Mouse (Mus musculus) kidney, embryonic 15.5 days (tissue): ENCODE measurements at regions not wholly inside any gene's neighbourhood (a gene's known extent, or its start where the extent isn't known, plus 50 kb on each side); places are given as distances from the start of the nearest gene placed in this dataset.
A peak's percentile ranks its signal among the peaks of the same experiment; 100 is the strongest.

Experiments
- ATAC-seq: fragments of 200-750 bp; cut with Nextera tagmentation; replicated peaks from 2 replicates; pipeline ENCODE4 v1.8.0; 2017; ENCODE audit warnings: moderate TSS enrichment; ENCODE audit not compliant: low FRiP score
- H3K27ac ChIP-seq: fragments of 300-500 bp; sonication (generic); 2 replicates; pipeline ENCODE4 v1.5.1; 2015; ENCODE audit warnings: mild to moderate bottlenecking, inconsistent platforms
- H3K27me3 ChIP-seq: fragments of 300-500 bp; sonication (generic); 2 replicates; pipeline ENCODE4 v1.6.1; 2015; ENCODE audit warnings: inconsistent platforms
- H3K36me3 ChIP-seq: fragments of 300-500 bp; sonication (generic); 2 replicates; pipeline ENCODE4 v1.6.1; 2015; ENCODE audit warnings: inconsistent platforms
- H3K4me1 ChIP-seq: fragments of 300-500 bp; sonication (generic); 2 replicates; pipeline ENCODE4 v1.6.1; 2015; ENCODE audit warnings: inconsistent platforms
- H3K4me2 ChIP-seq: fragments of 300-500 bp; sonication (generic); 2 replicates; pipeline ENCODE4 v1.6.1; 2015; ENCODE audit warnings: moderate library complexity, mild to moderate bottlenecking, inconsistent platforms
- H3K4me3 ChIP-seq: fragments of 300-500 bp; sonication (generic); replicated peaks from 2 replicates; pipeline ENCODE4 v1.5.1; 2015; ENCODE audit warnings: mild to moderate bottlenecking, inconsistent platforms
- H3K9ac ChIP-seq: fragments of 300-500 bp; sonication (generic); 2 replicates; pipeline ENCODE4 v1.6.1; 2015; ENCODE audit warnings: mild to moderate bottlenecking, inconsistent platforms
- H3K9me3 ChIP-seq: fragments of 300-500 bp; sonication (generic); replicated peaks from 2 replicates; pipeline ENCODE4 v1.6.1; 2016; ENCODE audit warnings: inconsistent platforms
- WGBS: fragments of 180-500 bp; shearing (Covaris S2); methylation state at CpG from one replicate; pipeline ENCODE4 v1.1.7; 2015; ENCODE audit warnings: mixed read lengths; 5-methylcytosine and 5-hydroxymethylcytosine counted together

DNA sequence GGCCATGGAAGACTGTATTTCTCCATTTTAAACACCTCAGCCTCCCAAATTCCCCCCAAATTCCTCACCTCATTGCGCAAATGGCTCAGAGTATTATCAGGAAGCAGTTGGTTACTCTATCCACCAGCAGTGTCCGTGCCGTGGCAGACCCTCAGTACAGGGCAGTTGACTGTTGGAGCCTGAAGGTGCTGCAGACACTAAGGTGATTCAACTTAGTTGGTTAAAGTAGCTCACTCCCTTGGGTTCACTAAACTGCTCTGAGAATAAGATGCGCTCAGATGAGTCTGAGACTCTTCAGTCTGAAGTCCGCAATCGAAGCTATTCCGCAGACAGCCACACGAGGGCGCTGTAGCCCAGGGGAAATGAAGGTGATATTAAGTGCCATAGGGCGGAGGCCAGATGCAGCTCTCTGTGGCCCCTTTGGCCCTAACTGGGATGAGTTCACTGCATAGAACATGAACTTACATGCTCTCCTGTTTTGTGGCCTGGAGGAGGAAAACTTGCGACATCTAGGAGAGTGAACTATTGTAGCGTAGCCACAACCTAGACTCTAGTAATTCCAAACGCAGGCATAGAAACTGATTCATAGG, 62.9 kb downstream of the Amer3 start:
- no peak overlapping the region for H3K4me3 ChIP-seq
- no peak overlapping the region for H3K9ac ChIP-seq
- no peaks in the 10 kb centered on the region for H3K9me3 ChIP-seq
- no peak for ATAC-seq
- 33% methylated on average over 13 of the region's 13 CpGs for WGBS
- no peaks in the 10 kb centered on the region for H3K36me3 ChIP-seq
- H3K4me1 ChIP-seq, result no peaks in the 10 kb centered on the region
- no peak overlapping the region for H3K4me2 ChIP-seq
- no peaks in the 10 kb centered on the region for H3K27me3 ChIP-seq
- H3K27ac ChIP-seq, result no peak overlapping the region

DNA sequence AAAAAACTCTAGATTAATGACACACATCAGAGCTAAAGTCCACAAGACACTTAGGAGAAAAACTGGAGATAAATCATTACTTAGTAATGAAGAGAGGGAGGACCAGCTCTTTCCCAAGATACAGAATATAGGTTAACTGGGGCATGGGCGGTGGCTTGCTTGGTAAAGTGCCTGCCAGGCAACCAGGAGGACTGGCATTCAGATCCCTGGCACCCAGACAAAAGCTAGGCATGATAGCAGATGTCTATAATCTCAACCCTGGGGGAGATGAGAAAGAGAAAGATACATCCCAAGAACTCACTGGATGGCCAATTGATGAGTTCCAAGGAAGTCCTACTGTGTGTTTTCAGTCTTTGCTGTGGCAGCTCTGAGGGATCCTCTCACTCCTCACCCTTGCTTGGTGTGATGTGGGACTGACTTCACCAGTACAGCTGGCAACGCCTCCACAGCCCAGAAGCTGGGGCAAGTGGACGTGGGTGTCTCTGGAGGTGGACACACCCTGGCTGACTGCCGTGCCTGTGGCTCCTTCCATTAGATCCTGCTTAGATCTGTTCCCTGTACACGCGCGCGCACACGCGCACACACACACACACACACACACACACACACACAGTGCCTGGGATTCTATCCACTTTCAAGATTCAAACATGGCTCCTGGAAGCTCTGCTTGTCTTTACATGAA, 74.6 kb downstream of the Amer3 start:
- H3K9ac ChIP-seq, result no peak overlapping the region
- H3K9me3 ChIP-seq, result no peaks in the 10 kb centered on the region
- H3K27me3 ChIP-seq, result no peaks in the 10 kb centered on the region
- no peak overlapping the region for H3K4me3 ChIP-seq
- WGBS, result 88% methylated on average over 10 of the region's 10 CpGs
- H3K4me2 ChIP-seq, result no peak overlapping the region
- H3K4me1 ChIP-seq, result no peaks in the 10 kb centered on the region
- H3K36me3 ChIP-seq, result no peaks in the 10 kb centered on the region
- no peak for ATAC-seq
- H3K27ac ChIP-seq, result no peak overlapping the region

DNA sequence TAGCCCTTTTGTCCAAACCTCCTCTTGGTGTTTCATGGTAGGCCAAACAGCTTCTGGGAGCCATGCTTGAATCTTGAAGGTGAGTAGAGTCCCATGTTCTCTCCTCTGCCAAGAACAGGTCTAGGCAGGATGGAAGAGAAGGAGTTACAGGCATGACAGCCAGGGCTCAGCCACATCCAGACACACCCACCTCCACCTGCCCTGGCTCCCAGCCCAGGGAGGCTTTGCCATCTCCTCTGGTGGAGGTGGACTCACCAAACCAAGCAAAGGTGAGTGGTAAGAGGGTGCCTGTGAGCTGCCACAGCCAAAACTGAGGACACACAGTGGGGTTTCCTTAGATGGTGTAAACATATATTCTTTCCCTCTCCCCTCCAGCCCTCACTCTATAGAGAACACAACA, 78.0 kb downstream of the Amer3 start:
- Histone ChIP-seq H3K27ac (no peak overlapping the region), H3K9me3 (no peaks in the 10 kb centered on the region), H3K27me3 (no peaks in the 10 kb centered on the region), H3K36me3 (no peaks in the 10 kb centered on the region), H3K4me1 (no peaks in the 10 kb centered on the region), H3K9ac (no peak overlapping the region), H3K4me2 (no peak overlapping the region), H3K4me3 (no peak overlapping the region)
- no peak for ATAC-seq

DNA sequence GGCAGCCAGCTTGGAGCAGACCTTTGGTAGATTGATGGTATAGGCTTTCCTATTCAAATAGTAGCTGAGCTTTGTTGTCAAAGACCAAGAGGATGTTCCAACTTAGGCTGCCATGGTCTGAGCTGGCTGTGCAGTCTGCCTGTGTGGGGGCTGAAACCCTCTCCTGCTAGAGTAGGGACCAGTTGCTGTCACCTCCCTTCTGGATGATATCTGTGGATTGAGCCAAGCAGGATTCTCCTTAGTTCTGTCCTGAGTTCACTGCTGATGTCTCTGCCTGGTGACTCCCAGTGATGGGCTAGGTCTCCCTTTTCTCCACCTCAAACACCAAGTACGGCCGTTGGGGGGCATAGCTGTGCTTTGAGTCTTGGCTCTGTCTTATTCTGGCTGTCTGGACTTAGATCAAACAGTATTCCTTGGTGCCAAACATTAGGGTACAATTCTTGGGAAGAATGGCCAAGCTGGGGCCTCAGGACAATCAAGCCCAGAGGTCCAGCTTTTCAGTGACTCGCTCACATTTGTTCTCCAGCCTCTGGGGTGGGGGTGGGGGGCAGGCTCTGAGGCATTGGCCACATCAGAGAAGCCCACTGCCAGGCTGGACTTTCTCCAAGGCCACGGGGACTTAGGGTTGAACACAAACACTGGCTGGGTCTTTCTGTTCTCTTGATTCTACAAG, 84.6 kb downstream of the Amer3 start:
- no peak overlapping the region for H3K27ac ChIP-seq
- no peaks in the 10 kb centered on the region for H3K27me3 ChIP-seq
- no peaks in the 10 kb centered on the region for H3K4me1 ChIP-seq
- no peak overlapping the region for H3K9ac ChIP-seq
- H3K4me2 ChIP-seq, result no peak overlapping the region
- H3K36me3 ChIP-seq, result no peaks in the 10 kb centered on the region
- no peak for ATAC-seq
- no peaks in the 10 kb centered on the region for H3K9me3 ChIP-seq
- 68% methylated on average over 4 of the region's 4 CpGs for WGBS
- no peak overlapping the region for H3K4me3 ChIP-seq

DNA sequence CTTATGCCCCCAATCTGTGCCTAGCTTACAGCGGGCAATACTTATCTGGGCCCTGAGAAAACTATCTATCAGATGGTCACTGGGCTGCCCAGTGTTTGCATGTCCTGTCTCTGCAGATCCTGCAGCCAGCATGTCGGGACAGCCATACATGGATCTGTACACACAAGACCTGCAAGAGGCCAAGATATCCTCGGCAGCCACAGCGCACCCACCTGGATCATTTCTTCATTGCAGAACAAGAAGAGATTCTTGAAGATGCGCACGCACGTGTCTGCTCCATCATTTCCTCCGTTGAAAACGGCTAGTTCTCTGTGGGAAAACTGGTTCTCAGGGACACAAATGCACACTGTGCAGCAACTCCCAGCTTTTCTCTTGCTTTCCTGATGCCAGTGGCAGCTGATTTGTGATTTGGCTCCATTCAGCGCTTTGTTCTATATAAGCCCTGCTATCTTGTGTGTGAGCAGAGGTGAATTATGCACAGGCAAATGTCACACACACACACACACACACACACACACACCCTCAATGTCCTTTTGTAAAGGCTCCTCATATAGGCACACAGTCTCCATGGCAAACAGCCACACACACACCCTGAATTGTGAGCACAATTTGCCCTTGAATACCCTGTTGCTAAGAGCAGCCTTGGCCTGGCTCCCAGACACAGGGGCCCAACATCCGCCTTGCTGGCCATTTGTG, 85.5 kb downstream of the Amer3 start:
- Histone ChIP-seq H3K4me3 (no peak overlapping the region), H3K9ac (no peak overlapping the region), H3K4me1 (no peaks in the 10 kb centered on the region), H3K4me2 (no peak overlapping the region), H3K27me3 (no peaks in the 10 kb centered on the region), H3K27ac (no peak overlapping the region), H3K9me3 (no peaks in the 10 kb centered on the region), H3K36me3 (no peaks in the 10 kb centered on the region)
- ATAC-seq, result no peak
- WGBS, result 86% methylated on average over 11 of the region's 11 CpGs

DNA sequence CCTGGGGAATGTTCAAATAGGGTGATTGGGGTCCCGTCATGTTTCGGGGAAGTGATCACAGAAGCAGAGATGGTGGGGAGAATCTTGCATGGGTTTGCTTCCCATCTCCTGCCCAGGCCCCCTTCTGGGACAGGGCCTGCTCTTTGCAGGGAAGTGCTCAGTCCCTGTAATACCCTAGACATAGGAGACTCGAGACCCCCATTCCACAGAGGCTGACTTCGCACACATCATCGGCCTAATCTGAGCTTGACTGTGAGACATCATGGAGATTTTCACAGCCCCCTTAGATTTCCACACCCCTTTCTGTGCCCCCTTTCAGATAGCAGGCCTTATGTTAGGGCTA, 86.0 kb downstream of the Amer3 start:
- Histone ChIP-seq H3K9me3 (no peaks in the 10 kb centered on the region), H3K9ac (no peak overlapping the region), H3K4me3 (no peak overlapping the region), H3K27me3 (no peaks in the 10 kb centered on the region), H3K4me2 (no peak overlapping the region), H3K4me1 (no peaks in the 10 kb centered on the region), H3K36me3 (no peaks in the 10 kb centered on the region), H3K27ac (no peak overlapping the region)
- 89% methylated on average over 5 of the region's 5 CpGs for WGBS
- no peak for ATAC-seq

DNA sequence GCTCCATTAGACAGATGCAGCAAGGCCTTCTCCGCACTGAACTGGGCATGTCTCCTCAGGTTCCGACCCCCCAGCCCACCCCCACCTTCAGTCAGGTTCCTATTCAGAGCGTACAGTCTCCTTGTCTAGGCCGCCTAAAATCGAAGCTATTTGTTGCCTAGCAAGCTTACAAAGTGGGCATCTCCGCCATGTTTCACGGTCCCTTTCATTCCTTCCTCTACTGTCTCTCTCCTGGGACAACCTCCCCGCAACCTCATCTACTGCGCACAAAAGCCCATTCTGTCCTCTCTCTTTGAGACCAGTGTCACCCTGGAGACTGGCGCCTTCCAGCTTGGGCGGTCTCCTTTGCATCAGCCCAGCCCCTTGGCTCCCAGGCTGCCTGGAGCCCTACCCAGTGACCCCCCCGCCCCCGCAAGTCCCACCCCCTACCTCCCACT, 86.8 kb downstream of the Amer3 start:
- no peak for ATAC-seq
- Histone ChIP-seq H3K27ac (no peak overlapping the region), H3K27me3 (no peaks in the 10 kb centered on the region), H3K4me1 (no peaks in the 10 kb centered on the region), H3K4me2 (no peak overlapping the region), H3K9ac (no peak overlapping the region), H3K4me3 (no peak overlapping the region), H3K9me3 (no peaks in the 10 kb centered on the region), H3K36me3 (no peaks in the 10 kb centered on the region)
- WGBS, result 86% methylated on average over 13 of the region's 13 CpGs

DNA sequence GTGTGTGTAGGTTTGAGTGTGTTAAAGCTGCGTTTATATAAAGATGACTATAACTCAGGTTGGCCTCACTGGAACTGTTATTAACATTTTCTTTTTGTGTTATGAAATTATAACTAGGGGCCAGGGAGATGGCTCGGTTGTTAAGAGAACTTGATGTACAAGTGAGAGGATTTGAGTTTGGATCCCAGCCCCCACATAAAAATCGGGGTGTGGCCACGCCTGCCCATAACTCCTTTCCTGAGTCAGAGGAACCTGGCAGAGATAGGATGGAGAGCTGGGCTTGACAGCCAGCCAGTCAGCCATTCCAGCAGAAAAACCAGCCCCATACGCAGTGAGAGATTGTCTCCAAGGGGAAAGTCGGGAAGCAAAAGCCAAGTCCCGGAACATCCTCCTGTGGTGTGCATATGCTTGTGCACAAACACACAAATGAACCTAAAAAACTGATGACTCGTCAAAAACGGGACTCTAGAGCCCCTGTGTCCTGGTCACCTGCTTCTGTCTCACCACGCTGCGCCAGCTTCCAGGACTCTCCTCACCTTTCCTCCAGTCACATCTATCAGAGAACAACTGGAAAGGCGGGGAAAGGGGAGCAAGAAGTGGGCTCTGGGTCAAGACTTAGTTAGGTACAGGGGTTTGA, 97.8 kb downstream of the Amer3 start:
- Histone ChIP-seq H3K9me3 (no peaks in the 10 kb centered on the region), H3K9ac (no peak overlapping the region), H3K27ac (no peak overlapping the region), H3K36me3 (no peaks in the 10 kb centered on the region), H3K4me2 (peak overlapping the region; percentile 94), H3K4me3 (peak overlapping the region; percentile 45), H3K27me3 (peaks cover 55% of the 10 kb centered on the region), H3K4me1 (peaks cover 18% of the 10 kb centered on the region)
- no peak for ATAC-seq
- WGBS, result 50% methylated on average over 12 of the region's 12 CpGs

DNA sequence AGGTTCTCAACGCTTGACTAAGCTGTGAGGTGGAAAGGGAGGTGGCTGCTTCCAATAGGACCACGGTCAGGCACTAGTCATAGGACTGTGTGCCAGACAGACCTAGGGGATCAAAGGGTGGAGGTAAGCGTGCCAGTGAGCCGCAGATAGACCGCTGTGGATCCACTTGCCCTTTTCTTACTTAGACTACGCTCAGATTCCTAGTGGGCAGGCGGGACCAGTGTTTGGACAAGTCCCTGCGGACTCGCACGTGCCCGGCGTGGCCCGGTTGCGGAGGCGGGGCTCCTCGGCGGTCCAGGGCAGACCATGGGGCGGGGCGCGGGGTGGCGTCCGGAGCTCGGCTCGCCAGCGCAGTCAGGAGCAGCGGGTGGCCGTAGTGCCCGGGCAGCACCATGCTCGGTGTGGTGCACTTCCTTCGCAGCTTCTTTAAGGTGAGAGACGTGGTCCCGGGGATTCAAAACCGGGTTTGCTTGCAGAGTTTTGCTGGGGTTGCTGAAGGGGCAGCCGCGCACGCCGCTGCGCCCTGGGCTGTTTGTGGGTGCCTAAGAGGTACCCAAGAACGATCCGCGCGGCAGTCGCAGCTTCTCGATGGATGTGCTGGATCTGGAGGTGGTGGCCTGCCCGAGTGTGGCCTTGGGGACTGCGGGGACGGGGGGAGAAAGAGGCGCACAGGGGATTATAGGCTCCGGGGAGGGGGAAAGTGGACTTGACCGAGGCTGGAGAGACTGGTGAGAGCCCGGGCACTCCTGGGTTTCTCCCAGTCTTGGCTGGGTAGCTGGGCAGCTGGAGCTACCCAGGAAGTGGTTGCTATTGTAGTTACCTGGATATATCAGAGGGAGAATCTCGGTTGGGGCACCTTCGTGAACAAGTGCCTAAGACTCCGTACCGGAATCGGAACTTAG, 98.6 kb downstream of the Amer3 start:
- no peaks in the 10 kb centered on the region for H3K9me3 ChIP-seq
- peaks cover 18% of the 10 kb centered on the region for H3K4me1 ChIP-seq
- H3K27ac ChIP-seq, result no peak overlapping the region
- WGBS, result 1% methylated on average over 56 of the region's 56 CpGs
- ATAC-seq, result peak; percentile 88
- peak overlapping the region; percentile 45 for H3K4me3 ChIP-seq
- peak overlapping the region; percentile 94 for H3K4me2 ChIP-seq
- H3K36me3 ChIP-seq, result no peaks in the 10 kb centered on the region
- peaks cover 55% of the 10 kb centered on the region for H3K27me3 ChIP-seq
- H3K9ac ChIP-seq, result peak overlapping the region; percentile 36

DNA sequence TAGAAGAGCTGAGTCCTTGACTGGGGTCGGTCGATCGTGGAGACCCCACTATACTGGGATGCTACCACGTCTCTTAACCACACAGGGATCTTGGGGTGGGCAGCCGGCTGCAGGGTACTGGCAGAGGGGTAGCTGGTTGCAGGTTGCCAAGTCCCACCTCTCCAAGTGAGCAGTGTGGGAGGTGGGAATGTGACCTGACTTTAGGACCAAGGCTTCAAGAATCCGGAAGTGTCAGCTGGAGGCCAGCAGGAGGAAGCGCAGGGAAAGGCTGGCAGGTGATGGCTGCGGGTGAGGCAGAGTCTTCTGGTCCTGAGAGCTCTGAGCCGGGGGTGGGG, 99.2 kb downstream of the Amer3 start:
- peak; percentile 26 for ATAC-seq
- H3K36me3 ChIP-seq, result no peaks in the 10 kb centered on the region
- H3K27ac ChIP-seq, result no peak overlapping the region
- peaks cover 55% of the 10 kb centered on the region for H3K27me3 ChIP-seq
- no peaks in the 10 kb centered on the region for H3K9me3 ChIP-seq
- WGBS, result 2% methylated on average over 9 of the region's 9 CpGs
- H3K9ac ChIP-seq, result no peak overlapping the region
- H3K4me2 ChIP-seq, result peak overlapping the region; percentile 94
- peaks cover 18% of the 10 kb centered on the region for H3K4me1 ChIP-seq
- H3K4me3 ChIP-seq, result peak overlapping the region; percentile 45

DNA sequence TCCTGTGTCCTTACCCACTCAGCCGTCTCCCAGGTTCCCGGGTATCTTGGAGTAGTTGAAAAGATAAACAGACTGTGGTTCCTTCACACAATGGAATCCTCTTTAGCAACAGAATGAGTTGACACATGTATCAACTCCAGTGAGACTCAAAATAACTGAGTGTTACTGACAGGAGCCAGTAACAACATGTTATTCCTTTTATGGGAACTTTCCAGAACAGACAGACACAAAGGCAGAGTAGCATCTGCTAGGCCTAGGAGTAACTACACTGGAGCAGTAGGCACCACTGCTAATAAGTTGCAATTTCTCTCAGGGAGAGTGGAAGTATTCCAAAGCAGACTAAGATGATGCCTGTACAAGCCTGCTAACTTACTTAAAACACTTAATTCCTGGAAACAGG, 107.1 kb downstream of the Amer3 start:
- no peak overlapping the region for H3K4me2 ChIP-seq
- no peak for ATAC-seq
- no peaks in the 10 kb centered on the region for H3K27me3 ChIP-seq
- no peak overlapping the region for H3K9ac ChIP-seq
- WGBS, result 53% methylated on average over 2 of the region's 2 CpGs
- no peaks in the 10 kb centered on the region for H3K4me1 ChIP-seq
- no peak overlapping the region for H3K4me3 ChIP-seq
- H3K9me3 ChIP-seq, result no peaks in the 10 kb centered on the region
- no peak overlapping the region for H3K27ac ChIP-seq
- no peaks in the 10 kb centered on the region for H3K36me3 ChIP-seq
